Mouse (Mus musculus) retina, adult 2 months (tissue): ENCODE measurements around the gene Rps26.
"Not testable (repeated sequence)": the region's sequence is repeated elsewhere in the genome, so short reads cannot be mapped to it uniquely, and the experiment has no call there.

Source experiments
- DNase-seq: peaks from one replicate; pipeline ENCODE4 v3.0.0-alpha.2; 2012; ENCODE audit warnings: low read depth, low spot score

Rps26 gene

DNA sequence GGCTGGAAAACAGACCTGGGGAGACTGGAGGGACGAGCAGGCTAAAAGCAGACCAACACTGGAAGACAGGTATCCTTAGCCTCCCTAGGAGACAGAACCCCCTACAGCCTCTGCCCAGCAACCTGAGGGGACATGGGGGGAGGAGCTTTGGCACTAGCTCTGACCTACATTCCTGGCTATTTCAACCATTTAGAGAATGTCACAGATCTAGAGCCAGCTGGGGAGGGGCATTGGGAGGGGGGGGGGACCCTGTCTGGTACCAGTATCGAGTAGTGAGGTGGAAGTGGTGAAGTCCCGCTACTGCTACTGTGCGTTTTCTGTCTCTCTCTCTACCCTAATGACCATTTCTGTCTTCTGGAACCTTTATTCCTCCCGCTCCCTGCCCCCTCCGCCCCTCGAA, 15.3 kb upstream of the Rps26 start:
- DNase-seq, result no peak

GRCm38 (mm10) chr10:128640891-128641290, 14.3 kb upstream of the Rps26 start:
- DNase-seq, result no peak

DNA sequence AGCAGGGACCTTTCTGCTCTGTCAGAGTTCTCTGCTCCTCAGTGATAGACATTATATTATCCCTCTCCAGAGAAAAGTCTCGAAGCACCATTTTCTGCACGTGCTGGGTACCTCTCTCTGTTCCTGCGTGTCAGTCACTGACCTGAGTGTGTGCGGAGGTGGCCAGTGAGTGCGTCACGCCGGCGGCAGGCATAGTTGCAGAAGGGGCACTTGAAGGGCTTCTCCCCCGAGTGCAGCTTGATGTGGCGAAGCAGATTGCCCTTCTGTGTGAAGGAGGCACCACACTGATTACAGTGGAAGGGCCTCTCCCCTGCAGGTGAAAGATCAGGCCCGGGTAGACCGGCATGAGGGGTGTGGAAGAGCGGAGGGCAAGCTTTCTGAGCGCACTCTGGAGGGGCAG, 13.5 kb upstream of the Rps26 start:
- no peak for DNase-seq

DNA sequence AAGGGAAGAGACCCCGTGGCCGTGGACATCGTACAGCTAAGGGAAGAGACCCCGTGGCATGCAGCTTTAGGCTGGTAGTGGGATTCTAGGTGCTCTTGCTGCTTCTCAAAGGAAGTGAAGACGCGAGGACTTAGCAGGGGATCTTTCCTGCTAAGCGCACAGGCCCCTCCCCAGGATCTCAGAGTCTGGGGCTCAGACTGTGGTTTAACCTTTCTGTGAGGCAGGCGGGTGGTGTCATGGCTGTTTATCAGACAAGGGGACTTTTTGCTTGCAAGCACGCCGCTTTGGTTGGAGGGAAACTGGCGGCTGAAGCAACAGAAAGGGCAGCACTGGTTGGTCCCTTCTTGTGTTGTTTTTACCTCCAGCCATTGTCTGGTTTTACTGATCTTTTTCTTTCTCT, 10.5 kb upstream of the Rps26 start:
- DNase-seq, result no peak

- no peak for DNase-seq
Observed at GRCm38 (mm10) chr10:128636561-128636960, 10.0 kb upstream of the Rps26 start.

- no peak for DNase-seq
Observed at GRCm38 (mm10) chr10:128635697-128636096, 9.2 kb upstream of the Rps26 start.

DNA sequence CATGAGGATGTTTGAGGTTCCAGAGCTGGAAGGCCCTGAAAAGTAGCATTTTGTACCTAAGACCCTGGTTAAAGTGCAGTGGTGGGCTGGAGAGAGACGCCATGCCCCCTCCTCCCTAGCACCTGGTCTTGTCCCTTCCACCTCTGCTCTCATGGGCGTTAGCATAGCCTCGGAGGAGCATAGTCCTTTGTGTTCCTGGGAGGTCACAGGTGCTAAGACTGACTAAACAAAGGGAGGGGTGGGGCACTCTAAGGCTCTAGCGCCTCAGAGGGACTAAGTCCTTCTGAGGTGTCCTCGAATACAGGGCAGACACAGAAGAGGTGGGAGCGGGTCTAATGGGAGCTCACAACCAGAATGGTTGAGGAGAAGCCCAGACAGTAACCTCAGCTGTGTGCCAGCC, 5.0 kb upstream of the Rps26 start:
- no peak for DNase-seq

DNA sequence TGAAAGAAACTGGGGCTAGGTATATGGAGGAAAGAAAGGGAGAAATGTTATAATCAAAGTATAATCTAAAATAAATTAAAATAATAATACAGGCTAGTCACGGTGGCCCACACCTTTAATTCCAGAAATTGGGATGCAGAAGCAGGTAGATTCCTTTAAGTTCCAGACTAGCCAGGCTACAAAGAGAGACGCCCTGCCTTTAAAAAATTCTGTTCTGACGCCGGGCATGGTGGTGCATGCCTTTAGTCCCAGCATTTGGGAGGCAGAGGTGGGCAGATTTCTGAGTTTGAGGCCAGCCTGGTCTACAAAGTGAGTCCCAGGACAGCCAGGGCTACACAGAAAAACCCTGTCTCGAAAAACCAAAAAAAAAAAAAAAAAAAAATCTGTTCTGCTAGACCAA, 3.8 kb upstream of the Rps26 start:
- DNase-seq, result not testable (repeated sequence)

DNA sequence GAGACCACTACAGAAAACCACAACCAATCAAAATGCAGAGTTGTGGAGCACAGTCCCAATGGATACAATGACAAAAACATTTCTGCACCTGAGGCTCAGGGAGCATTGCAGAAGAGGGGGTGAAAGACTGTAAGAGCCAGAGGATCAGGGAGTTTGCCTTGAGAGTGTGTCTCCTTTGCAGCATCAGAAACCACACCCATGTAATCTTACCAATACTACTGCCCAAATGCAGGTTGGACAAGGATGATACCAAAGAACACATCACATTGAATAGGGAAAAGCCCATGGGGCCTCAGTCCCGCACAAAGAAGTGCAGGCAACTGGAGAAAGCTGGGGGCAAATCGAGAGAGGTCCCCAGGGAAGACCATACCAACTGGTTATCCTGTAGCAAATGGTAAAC, 3.2 kb upstream of the Rps26 start:
- no peak for DNase-seq

GRCm38 (mm10) chr10:128627398-128628317, 1.1 kb upstream of the Rps26 start:
- no peak for DNase-seq

DNA sequence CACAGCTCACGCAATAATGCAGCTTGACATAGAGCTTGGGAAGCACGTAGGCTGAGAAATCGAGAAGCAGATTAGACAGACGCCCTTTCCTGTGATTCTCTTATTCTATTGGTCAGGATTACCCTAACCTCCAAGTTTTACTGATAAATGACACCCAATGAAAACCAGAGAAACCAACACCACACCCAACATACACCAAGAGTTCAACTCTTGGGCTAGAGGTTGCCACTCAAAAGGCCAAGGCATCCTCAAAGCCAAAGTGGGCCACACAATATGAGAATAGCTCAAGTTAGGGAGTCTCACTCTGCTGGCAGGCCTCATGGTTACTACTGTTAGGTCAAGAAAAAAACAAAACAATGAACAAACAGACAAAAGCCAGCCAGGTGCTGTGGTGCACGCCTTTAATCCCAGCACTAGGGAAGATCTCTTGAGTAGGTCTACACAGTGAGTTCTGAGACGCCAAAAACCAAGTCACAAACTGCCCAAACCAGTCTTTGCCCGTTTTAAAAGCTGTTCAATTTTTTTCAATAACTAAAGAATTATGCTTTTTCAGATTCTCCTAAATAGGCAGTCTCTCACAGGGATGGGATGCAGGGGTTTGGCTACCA, 1.2 kb downstream of the Rps26 start:
- no peak for DNase-seq

DNA sequence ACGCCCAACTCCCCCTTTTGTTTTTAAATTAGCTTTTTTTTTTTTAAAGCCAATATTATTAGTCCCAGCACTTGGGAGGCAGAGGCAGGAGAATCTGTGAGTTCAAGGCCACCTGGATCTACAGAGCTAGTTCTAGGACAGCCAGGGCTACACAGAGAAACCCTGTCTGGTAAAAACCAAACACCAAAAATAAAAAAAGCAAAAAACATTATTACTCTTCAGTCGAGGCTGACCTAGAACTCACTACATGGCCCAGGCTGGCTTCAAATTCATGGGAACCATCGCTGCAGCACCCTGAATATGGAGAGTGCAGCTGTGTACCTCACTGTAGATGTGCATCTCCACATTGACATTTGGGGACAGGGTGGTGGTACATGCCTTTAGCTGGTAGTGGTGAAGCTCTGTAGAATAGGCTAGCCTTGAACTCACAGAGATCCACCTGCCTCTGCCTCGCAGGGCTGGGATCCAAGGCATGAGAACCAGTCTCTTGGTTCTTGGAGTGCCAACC, 3.4 kb downstream of the Rps26 start:
- DNase-seq, result not testable (repeated sequence)

DNA sequence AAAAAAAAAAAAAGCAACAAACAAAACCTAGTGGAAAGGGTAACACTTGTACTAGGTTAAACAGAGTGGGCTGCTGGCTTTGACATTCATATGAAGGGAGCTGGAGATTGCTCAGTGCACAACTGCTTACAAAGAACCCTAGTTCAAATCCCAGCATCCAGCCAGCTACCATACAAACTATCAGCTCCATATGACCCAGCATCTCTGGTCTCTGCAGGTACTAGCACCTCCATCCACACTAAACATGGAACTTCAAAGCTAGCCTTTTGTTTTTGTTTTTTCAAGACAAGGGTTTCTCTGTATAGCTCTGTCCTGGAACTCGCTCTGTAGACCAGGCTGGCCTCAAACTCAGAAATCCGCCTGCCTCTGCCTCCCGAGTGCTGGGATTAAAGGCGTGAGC, 3.8 kb downstream of the Rps26 start:
- DNase-seq, result no peak

DNA sequence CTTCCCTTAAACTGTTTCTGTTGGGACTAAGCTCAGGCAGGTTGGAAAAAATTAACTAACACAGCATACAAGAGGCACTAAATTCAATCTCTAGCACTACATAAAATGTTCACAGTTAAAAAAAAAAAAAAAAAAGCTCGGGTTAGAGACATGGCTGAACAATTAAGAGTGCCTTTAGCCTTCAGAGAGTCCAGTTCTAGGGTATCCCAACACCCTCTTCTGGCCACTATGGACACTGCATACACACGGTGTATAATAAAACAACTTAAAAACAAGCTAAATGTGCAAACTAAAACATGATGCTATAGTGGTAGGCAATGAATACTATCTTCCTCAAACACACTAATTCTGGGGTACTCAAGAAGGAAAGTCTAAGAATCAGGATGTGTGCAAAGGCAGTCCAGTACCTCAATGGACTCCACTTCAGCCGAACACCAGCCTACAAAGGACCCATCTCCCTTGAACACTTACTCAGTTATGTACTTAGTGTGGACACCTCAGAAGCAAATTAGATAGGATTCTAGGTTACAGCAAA, 4.5 kb downstream of the Rps26 start:
- DNase-seq, result no peak

GRCm38 (mm10) chr10:128620241-128620640, 6.3 kb downstream of the Rps26 start:
- DNase-seq, result no peak

DNA sequence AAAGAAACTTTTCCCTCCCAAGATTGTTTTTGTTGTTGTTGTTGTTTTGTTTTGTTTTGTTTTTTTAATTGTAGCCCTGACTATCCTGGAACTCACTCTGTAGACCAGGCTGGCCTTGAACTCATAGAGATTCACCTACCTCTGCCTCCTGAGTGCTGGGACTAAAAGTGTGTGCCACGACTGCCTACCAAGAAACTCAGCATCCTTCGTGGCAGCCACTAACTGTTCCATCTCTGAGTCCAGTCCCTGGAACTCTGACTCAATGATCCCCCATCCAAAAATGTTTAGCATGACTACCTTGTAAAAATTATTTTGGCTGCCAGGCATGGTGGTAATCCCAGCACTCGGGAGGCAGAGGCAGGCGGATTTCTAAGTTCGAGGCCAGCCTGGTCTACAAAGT, 7.4 kb downstream of the Rps26 start:
- not testable (repeated sequence) for DNase-seq

GRCm38 (mm10) chr10:128618570-128618969, 8.0 kb downstream of the Rps26 start:
- DNase-seq, result no peak

DNA sequence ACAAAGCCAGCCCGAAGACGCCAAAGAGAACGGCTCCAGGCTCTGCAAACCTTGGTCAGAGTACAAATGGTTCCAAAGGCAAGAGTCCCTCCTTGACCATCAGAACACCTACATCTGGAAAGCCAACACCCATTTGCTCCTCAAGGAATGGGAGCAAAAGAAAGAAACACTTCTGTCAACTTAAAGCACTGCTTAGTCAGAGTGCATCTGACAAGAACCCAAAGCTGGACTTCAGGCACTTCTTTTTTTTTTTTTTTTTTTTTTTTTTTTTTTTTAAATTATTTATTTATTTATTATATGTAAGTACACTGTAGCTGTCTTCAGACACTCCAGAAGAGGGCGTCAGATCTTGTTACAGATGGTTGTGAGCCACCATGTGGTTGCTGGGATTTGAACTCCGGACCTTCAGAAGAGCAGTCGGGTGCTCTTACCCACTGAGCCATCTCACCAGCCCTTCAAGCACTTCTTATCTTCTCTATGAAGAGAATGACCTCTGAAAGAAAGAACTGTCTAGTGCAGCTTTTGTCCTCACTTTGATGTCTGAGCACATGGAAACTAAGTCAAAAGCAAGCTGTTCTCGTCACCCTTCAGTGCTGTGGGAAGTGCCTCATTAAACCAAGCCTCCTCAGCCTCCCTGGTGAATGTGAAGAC, 10.6 kb downstream of the Rps26 start:
- DNase-seq, result not testable (repeated sequence)

DNA sequence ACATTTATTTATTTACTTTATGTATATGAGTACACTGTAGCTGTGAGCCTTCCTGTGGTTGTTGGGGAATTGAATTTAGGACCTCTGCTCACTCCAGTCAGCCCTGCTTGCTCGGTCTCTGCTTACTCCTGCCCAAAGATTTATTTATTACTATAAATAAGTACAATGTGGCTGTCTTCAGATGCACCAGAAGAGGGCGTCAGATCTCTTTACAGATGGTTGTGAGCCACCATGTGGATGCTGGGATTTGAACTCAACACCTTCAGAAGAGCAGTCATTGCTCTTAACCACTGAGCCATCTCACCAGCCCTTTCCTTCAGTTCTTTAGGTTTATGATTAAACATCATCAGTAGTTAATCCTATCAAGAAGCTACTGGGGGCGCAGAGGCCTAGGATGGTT, 11.6 kb downstream of the Rps26 start:
- no peak for DNase-seq

GRCm38 (mm10) chr10:128613820-128614219, 12.7 kb downstream of the Rps26 start:
- DNase-seq, result not testable (repeated sequence)

GRCm38 (mm10) chr10:128613154-128613440, 13.4 kb downstream of the Rps26 start:
- no peak for DNase-seq

- peak; percentile 61 for DNase-seq
Observed at GRCm38 (mm10) chr10:128612433-128613153, 14.0 kb downstream of the Rps26 start.
